Mouse (Mus musculus): ENCODE data around the gene Fam20a. TPM values are rescaled to one million over a fixed set of nuclear protein-coding genes. Genes with fewer than 3 reads are reported as not detected.

Gene Fam20a
- total and polyA plus RNA-seq, 3 experiments, result not detected

GRCm38 (mm10) chr11:109648510-109648909, 73.6 kb downstream of the Fam20a start:
- Histone ChIP-seq H3K4me3 (ENCODE audit: control insufficient read depth in 1 of 2, insufficient read depth in 1 of 2, low read depth in 2 of 2, low read length in 2 of 2) (no peak overlapping the region), H3K4me1 (ENCODE audit: control insufficient read depth in 1 of 2, insufficient read depth in 2 of 2, low read length in 2 of 2) (peaks cover 14 to 21% of the 10 kb centered on the region in 2 experiments), H3K79me2 (ENCODE audit: control insufficient read depth, insufficient read depth, low read length, poor library complexity) (peaks cover 26% of the 10 kb centered on the region), H3K27me3 (ENCODE audit: control insufficient read depth in 1 of 2, insufficient read depth in 2 of 2, low read length in 2 of 2) (peaks cover 21 to 22% of the 10 kb centered on the region in 2 experiments), H3K9ac (ENCODE audit: control insufficient read depth, low read depth, low read length, poor library complexity, severe bottlenecking) (no peak overlapping the region), H3K36me3 (ENCODE audit: control insufficient read depth in 1 of 2, insufficient read depth in 2 of 2, low read length in 2 of 2) (peaks cover 0 to 22% of the 10 kb centered on the region in 2 experiments), H3K27ac (ENCODE audit: control insufficient read depth, low read depth, low read length) (no peak overlapping the region), H3K9me3 (replicated peaks; ENCODE audit: insufficient read depth, low read length) (no peaks in the 10 kb centered on the region)
- TF ChIP-seq CHD2 (IDR thresholded peaks at IDR 0.05; ENCODE audit: low read length), result no peak
- TF ChIP-seq RAD21 (IDR thresholded peaks at IDR 0.05; ENCODE audit: low read depth, low read length), result no peak
- no peak for TF ChIP-seq GATA1 (IDR thresholded peaks at IDR 0.05; ENCODE audit: low read depth, low read length)
- TF ChIP-seq MAFK (IDR thresholded peaks at IDR 0.05; ENCODE audit: borderline replicate concordance, low read depth, low read length), result no peak
- TF ChIP-seq MYB (IDR thresholded peaks at IDR 0.05; ENCODE audit: low read depth, low read length), result no peak
- no peak for TF ChIP-seq POLR2A (IDR thresholded peaks at IDR 0.05; ENCODE audit: control insufficient read depth in 1 of 2, insufficient read depth in 1 of 2, low read depth in 1 of 2, low read length in 2 of 2, poor library complexity in 1 of 2)
- peak; percentile 33 for DNase-seq (ENCODE audit: low read depth, low spot score)

GRCm38 (mm10) chr11:109641498-109642222, 80.4 kb downstream of the Fam20a start:
- Histone ChIP-seq H3K4me3 (ENCODE audit: control insufficient read depth in 1 of 2, insufficient read depth in 1 of 2, low read depth in 2 of 2, low read length in 2 of 2) (no peak overlapping the region), H3K4me1 (ENCODE audit: control insufficient read depth in 1 of 2, insufficient read depth in 2 of 2, low read length in 2 of 2) (no peaks in the 10 kb centered on the region), H3K9ac (ENCODE audit: control insufficient read depth, low read depth, low read length, poor library complexity, severe bottlenecking) (no peak overlapping the region), H3K27ac (ENCODE audit: control insufficient read depth, low read depth, low read length) (no peak overlapping the region), H3K27me3 (ENCODE audit: control insufficient read depth in 1 of 2, insufficient read depth in 2 of 2, low read length in 2 of 2) (peaks cover 32 to 41% of the 10 kb centered on the region in 2 experiments), H3K9me3 (replicated peaks; ENCODE audit: insufficient read depth, low read length) (no peaks in the 10 kb centered on the region), H3K36me3 (ENCODE audit: control insufficient read depth in 1 of 2, insufficient read depth in 2 of 2, low read length in 2 of 2) (no peaks in the 10 kb centered on the region), H3K79me2 (ENCODE audit: control insufficient read depth, insufficient read depth, low read length, poor library complexity) (no peaks in the 10 kb centered on the region)
- no peak for TF ChIP-seq GABPA (IDR thresholded peaks at IDR 0.05; ENCODE audit: low read depth, low read length)
- TF ChIP-seq ETS1 (IDR thresholded peaks at IDR 0.05; ENCODE audit: low read depth, low read length), result no peak
- no peak for TF ChIP-seq JUND (IDR thresholded peaks at IDR 0.05; ENCODE audit: low read depth, low read length)
- no peak for TF ChIP-seq MAFK (IDR thresholded peaks at IDR 0.05; ENCODE audit: borderline replicate concordance, low read depth, low read length)
- no peak for TF ChIP-seq TBP (IDR thresholded peaks at IDR 0.05; ENCODE audit: low read depth, low read length)
- TF ChIP-seq KAT2A (conservative IDR thresholded peaks at IDR 0.05; ENCODE audit: low read depth, low read length), result no peak
- TF ChIP-seq CTCF (IDR thresholded peaks at IDR 0.05 in 2 of 3, conservative IDR thresholded peaks at IDR 0.05 in 1 of 3; ENCODE audit: control insufficient read depth in 1 of 3, insufficient read depth in 1 of 3, low read depth in 2 of 3, low read length in 3 of 3, poor library complexity in 1 of 3, severe bottlenecking in 1 of 3), result no peak
- no peak for TF ChIP-seq RCOR1 (IDR thresholded peaks at IDR 0.05; ENCODE audit: low read depth, low read length)
- no peak for TF ChIP-seq MXI1 (IDR thresholded peaks at IDR 0.05; ENCODE audit: low read depth, low read length)
- TF ChIP-seq MAZ (IDR thresholded peaks at IDR 0.05; ENCODE audit: low read depth, low read length), result no peak
- no peak for TF ChIP-seq USF1 (IDR thresholded peaks at IDR 0.05; ENCODE audit: low read depth, low read length)
- TF ChIP-seq MAX (IDR thresholded peaks at IDR 0.05; ENCODE audit: low read length), result no peak
- DNase-seq (ENCODE audit: low read depth, low spot score), result no peak
